Mouse (Mus musculus): ENCODE measurements around the gene Atl2.

DNA sequence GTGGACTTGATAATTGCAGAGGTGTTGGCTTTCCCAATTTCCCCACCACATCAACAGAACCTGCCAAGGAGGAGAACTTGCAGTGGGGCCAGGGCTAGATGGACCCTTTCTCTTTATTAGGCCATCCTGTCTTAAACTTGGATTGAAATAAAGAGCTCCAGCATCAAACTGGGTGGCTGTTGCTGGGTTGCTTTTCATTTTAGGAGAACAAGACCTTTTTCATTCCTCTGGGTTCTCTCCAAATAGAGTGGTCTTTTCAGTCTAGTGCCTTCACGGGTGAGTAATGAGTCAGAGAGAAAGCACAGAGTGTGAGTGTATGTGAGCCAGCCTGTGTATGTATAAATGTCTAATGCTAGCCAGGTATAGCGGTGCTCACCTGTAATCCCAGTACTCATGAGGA, 24.4 kb upstream of the Atl2 start:
- no peak for TF ChIP-seq GATA1 (IDR thresholded peaks at IDR 0.05; ENCODE audit: borderline replicate concordance, low read length)
- no peak for TF ChIP-seq FLI1 (IDR thresholded peaks at IDR 0.05; ENCODE audit: low read length)
